Mouse (Mus musculus) cerebellum, adult 8-10 months (tissue): ENCODE results near the gene Zfp1.

Experiments
- DNase-seq: peaks from one replicate; pipeline ENCODE4 v3.0.0; 2022

The Zfp1 gene

DNA sequence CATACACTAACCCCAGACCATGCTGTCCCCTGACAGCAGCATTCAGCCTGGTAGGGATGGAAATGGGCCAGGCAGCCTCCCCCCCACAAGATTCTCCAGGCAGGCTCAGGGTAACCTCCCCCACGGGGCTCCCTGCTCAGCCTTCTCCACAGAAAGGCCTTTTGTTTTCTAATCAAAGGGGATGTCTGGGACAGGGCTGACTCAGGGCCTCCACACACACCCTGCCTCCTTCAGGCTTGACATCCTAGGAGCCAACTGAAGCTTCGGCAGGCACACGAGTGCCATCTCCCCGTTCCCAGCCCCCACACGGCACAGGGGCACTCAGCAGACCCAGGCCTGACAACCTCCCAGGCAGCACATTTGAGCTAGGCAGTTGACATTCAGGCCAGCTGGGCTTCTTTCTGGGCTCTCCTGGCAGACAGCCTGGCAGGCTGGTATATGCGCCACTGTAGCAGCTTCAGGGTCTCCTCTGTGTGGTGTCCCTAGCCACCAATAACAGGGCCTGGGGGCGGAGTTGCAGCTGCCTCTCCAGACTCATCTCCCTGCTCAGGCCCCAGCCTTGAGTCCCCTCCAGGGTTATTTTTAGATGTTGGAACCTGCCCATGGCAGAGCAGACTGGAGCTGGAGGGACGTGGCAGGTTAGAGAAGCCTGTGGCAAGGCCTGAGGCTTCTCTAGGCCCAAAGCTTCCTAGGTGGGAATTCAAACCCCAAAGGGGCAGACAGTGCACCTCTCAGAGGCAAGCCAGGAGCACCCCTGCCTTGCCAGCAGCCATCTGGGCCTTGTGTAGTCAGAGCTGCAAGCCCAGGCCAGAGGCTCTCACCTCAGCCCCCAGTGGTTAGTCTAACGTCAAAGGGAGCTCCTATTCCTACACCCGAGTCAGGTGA lies 73.6 kb downstream of the Zfp1 start:
- peak; percentile 77 for DNase-seq

- no peak for DNase-seq
Measured at GRCm38 (mm10) chr8:111717488-111717792, 74.2 kb downstream of the Zfp1 start.

- DNase-seq, result peak; percentile 45
Measured at GRCm38 (mm10) chr8:111717866-111718265, 74.7 kb downstream of the Zfp1 start.

GRCm38 (mm10) chr8:111718937-111719336 lies 75.7 kb downstream of the Zfp1 start:
- peak; percentile 7 for DNase-seq

GRCm38 (mm10) chr8:111720115-111720544 lies 76.9 kb downstream of the Zfp1 start:
- peak; percentile 11 for DNase-seq
